ENCODE assay signal across 9 mouse cellular contexts in genomic region chr2:6875071-6875611, GRCm38 (mm10).
DNase-seq lines count a peak whose midpoint lies in the region; ATAC-seq lines count a peak whose summit lies in the region.
"Had no signal": no experiment of that assay in that cellular context is flagged by ENCODE, and none has a peak within 500 bp of the region (broad histone marks: within the 10 kb centered on the region; RNA-seq: fewer than 3 reads in every experiment).

No protein-coding gene starts in this region.

- H3K4me2 ChIP-seq in embryonic facial prominence, embryonic 11.5 days (ENCODE audit: low read depth, low read length): no peak overlapping the region
- peak overlapping the region; percentile 40 for H3K4me2 ChIP-seq in hindbrain, embryonic 16.5 days (ENCODE audit: low read length)
- no peak overlapping the region for H3K4me2 ChIP-seq in liver, embryonic 12.5 days

- 13% methylated on average over 11 of the region's 11 CpGs for WGBS in embryonic facial prominence, embryonic 11.5 days
- WGBS in hindbrain, embryonic 16.5 days: 14% methylated on average over 11 of the region's 11 CpGs
- WGBS in liver, embryonic 12.5 days (ENCODE audit: insufficient replicate concordance): 50% methylated on average over 11 of the region's 11 CpGs

- H3K4me1 ChIP-seq in embryonic facial prominence, embryonic 11.5 days (ENCODE audit: control insufficient read depth, insufficient read depth, low read length): no peaks in the 10 kb centered on the region
- peaks cover 22% of the 10 kb centered on the region for H3K4me1 ChIP-seq in hindbrain, embryonic 16.5 days (ENCODE audit: control insufficient read depth, insufficient read depth, low read depth, low read length)
- 0 out of 2 replicates have a peak, but pooled peaks cover 9% of the 10 kb centered on the region for H3K4me1 ChIP-seq in liver, embryonic 12.5 days

- no peak overlapping the region for H3K4me3 ChIP-seq in embryonic facial prominence, embryonic 11.5 days (ENCODE audit: low read depth, low read length)
- peak overlapping the region; percentile 16; the same call in 1 of the 2 replicates for H3K4me3 ChIP-seq in hindbrain, embryonic 16.5 days (ENCODE audit: low read length)
- no peak overlapping the region for H3K4me3 ChIP-seq in liver, embryonic 12.5 days
- H3K4me3 ChIP-seq: erythroblast, embryonic 14.5 days had no signal

- no peak; the same call in 1 of the 2 replicates for ATAC-seq in embryonic facial prominence, embryonic 11.5 days (replicated peaks; ENCODE audit: insufficient number of reproducible peaks, low FRiP score, low TSS enrichment, low read depth)
- peak; percentile 28 for ATAC-seq in hindbrain, embryonic 16.5 days
- ATAC-seq in activated CD4-positive, CD25-positive, alpha-beta regulatory T cell, adult 4 months: no peak
- no peak for ATAC-seq in liver, embryonic 12.5 days

- H3K27ac ChIP-seq in embryonic facial prominence, embryonic 11.5 days (replicated peaks; ENCODE audit: low read depth, low read length): no peak overlapping the region
- peak overlapping the region; percentile 41 for H3K27ac ChIP-seq in hindbrain, embryonic 16.5 days (ENCODE audit: low read depth, low read length)
- H3K27ac ChIP-seq in liver, embryonic 12.5 days: no peak overlapping the region

- no peak overlapping the region for H3K9ac ChIP-seq in embryonic facial prominence, embryonic 11.5 days (replicated peaks; ENCODE audit: low read length)
- no peak overlapping the region for H3K9ac ChIP-seq in hindbrain, embryonic 16.5 days (ENCODE audit: low read depth, low read length)
- H3K9ac ChIP-seq in liver, embryonic 12.5 days: no peak overlapping the region

- DNase-seq in right cerebral cortex, postnatal 4 days: peak; percentile 16
- no peak for DNase-seq in right cerebral cortex, adult 18-20 months
- peak; percentile 23 for DNase-seq in embryonic facial prominence, embryonic 11.5 days (ENCODE audit: low spot score)
- peak; percentile 57 for DNase-seq in retina, embryonic 14.5 days (ENCODE audit: low spot score)
- DNase-seq in heart, adult 9 months (ENCODE audit: low spot score in 2 of 2): no peak

- no peaks in the 10 kb centered on the region for H3K36me3 ChIP-seq in embryonic facial prominence, embryonic 11.5 days (replicated peaks; ENCODE audit: control insufficient read depth, insufficient read depth, low read depth, low read length)
- H3K36me3 ChIP-seq in hindbrain, embryonic 16.5 days (ENCODE audit: control insufficient read depth, insufficient read depth, low read length): no peaks in the 10 kb centered on the region
- H3K36me3 ChIP-seq in liver, embryonic 12.5 days: no peaks in the 10 kb centered on the region

- H3K27me3 ChIP-seq in embryonic facial prominence, embryonic 11.5 days (ENCODE audit: control insufficient read depth, insufficient read depth, low read length): 0 out of 2 replicates have a peak, but pooled peaks cover 2% of the 10 kb centered on the region
- no peaks in the 10 kb centered on the region for H3K27me3 ChIP-seq in hindbrain, embryonic 16.5 days (replicated peaks; ENCODE audit: control insufficient read depth, insufficient read depth, low read length)
- H3K27me3 ChIP-seq in liver, embryonic 12.5 days (replicated peaks): peaks cover 53% of the 10 kb centered on the region

- H3K9me3 ChIP-seq in embryonic facial prominence, embryonic 11.5 days (replicated peaks; ENCODE audit: control insufficient read depth, low read length): no peaks in the 10 kb centered on the region
- no peaks in the 10 kb centered on the region for H3K9me3 ChIP-seq in hindbrain, embryonic 16.5 days (ENCODE audit: control insufficient read depth, low read length)
- no peaks in the 10 kb centered on the region for H3K9me3 ChIP-seq in liver, embryonic 12.5 days (replicated peaks)

Comparison
In these comparisons a context has a peak if more than half of its experiments do, and no peak if none do; other contexts are left out.
1. DNase-seq: peak in right cerebral cortex, postnatal 4 days (single experiment), embryonic facial prominence, embryonic 11.5 days (single experiment) and retina, embryonic 14.5 days (single experiment); none in right cerebral cortex, adult 18-20 months (single experiment) and heart, adult 9 months (0 of 2).